Mouse (Mus musculus) heart, adult 8-10 months (tissue): ENCODE measurements around the gene Nfil3. TPM values are rescaled to one million over a fixed set of nuclear protein-coding genes. Genes with fewer than 3 reads are reported as not detected.

Source experiments
- DNase-seq: peaks from one replicate; pipeline ENCODE4 v3.0.0; 2022; ENCODE audit warnings: low spot score
- total RNA-seq, 4 experiments: library from RNA; stranded (reverse); gene quantifications; 2 replicates each; pipeline ENCODE4 v1.2.4; 2022

The Nfil3 gene
- total RNA-seq, result 10 to 100 TPM; 11.5 to 23.7 (median 13.9) TPM

- DNase-seq, result peak; percentile 76
These were observed at the start of gene Nfil3 for GRCm38 (mm10) chr13:52980951-52981421. Gene Nfil3, minus strand, starts transcription at chr13:52981073.

DNA sequence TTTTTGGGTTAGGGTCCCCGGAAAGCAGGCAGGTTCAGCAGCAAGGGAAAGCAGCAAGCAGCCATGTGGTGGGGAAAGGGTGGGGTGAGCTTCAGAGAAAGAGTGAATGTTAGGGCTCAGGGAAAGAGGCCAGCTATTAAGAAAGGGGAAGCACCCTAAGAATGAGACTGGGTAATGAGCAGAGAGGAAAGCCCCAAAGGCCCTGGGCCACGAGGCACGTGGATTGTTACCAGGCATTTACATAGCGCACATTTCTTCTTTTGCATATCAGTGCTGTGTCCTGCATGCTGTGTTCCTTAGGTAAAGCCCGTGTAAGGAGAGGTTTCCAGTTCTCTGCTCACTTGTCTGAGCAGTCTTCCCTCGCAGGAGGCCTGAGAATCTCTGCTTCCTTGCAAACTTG lies 43.4 kb upstream of the Nfil3 start:
- DNase-seq, result no peak

- DNase-seq, result no peak
These were observed 39.4 kb upstream of the Nfil3 start for GRCm38 (mm10) chr13:53020282-53020681.

GRCm38 (mm10) chr13:53019532-53019931 lies 38.7 kb upstream of the Nfil3 start:
- no peak for DNase-seq

GRCm38 (mm10) chr13:53018976-53019375 lies 38.1 kb upstream of the Nfil3 start:
- DNase-seq, result no peak

- DNase-seq, result no peak
These were observed 37.1 kb upstream of the Nfil3 start for GRCm38 (mm10) chr13:53017983-53018382.

GRCm38 (mm10) chr13:53017117-53017516 lies 36.2 kb upstream of the Nfil3 start:
- no peak for DNase-seq

GRCm38 (mm10) chr13:53011426-53011825 lies 30.6 kb upstream of the Nfil3 start:
- no peak for DNase-seq

- peak; percentile 68 for DNase-seq
These were observed 27.8 kb upstream of the Nfil3 start for GRCm38 (mm10) chr13:53008489-53009184.

GRCm38 (mm10) chr13:53007781-53008180 lies 26.9 kb upstream of the Nfil3 start:
- no peak for DNase-seq

DNA sequence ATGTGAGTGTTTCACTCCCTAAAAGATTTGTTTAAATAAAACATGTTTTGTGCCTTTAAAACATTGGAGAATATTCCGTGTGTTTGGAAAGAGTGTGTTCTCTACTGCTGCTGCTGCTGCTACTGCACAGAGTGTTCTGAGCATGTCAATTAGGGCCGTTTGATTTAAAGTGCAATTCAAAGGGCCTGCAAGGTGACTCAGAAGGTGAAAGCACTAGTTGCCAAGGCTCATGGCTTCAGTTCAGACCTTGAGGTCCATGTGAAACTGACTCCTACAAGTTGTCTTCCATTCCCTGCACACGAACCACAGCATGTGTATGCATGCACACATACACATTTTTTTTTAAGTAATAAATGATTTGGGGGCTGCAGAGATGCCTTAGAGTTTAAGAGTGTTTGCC lies 22.4 kb upstream of the Nfil3 start:
- DNase-seq, result no peak

DNA sequence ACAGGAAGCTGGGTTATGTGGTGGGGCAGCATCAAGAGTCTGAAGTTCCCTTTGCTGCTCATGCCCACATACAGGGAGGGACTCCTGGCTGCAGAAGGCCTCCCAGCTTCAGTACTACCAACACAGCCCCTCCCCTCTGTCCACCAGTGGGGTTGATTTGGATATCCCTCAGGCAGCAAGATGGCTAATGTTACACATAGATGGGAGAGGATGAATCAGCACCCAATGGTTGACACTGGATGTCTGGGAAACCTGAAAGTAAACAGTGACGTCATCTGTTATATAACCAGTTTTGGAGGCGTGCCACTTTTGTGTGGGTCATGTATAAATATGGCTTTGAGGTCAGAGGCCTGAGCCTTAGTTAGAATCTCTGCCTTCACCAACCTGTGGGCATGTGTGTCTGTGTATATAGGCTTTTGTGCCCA lies 20.6 kb upstream of the Nfil3 start:
- peak; percentile 35 for DNase-seq

DNA sequence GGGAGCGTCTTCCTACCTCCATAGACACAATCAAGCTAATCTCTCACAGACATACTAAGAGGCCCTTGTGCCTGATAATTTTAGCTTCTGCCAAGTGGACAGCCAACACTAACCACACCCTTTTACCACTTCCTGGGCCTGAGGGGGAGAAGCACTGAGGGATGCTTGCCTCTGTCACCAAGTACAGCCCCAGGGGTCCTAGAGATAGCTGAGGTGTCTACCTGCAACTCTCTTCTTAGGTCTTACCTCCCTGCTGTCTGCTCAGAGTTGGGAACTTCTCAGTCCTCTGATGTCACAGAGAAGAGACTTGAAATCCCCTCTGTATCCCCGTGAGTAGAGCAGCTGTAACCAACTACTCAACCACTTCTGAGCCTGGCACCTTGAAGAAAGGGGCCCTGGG lies 19.6 kb upstream of the Nfil3 start:
- no peak for DNase-seq

DNA sequence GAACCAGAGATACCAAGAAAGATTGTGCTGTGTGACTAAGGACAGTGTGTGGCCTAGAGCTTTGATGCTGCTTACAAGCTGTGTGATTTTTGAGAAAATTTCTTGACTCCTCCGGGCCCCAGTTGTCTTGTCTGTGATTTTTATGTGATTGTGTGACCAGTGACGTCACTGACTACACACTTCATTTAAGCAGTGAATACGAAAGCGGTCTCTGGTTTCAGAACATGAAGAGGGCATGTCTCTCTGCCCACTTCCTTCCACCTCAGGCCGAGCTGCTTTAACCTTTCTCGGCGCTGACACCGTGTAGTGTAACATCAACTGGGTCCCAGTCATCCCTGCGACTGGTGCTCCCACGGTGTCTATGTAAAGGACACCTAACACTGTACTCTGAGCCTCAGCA lies 17.7 kb upstream of the Nfil3 start:
- DNase-seq, result no peak

GRCm38 (mm10) chr13:52997806-52998205 lies 16.9 kb upstream of the Nfil3 start:
- DNase-seq, result no peak

- no peak for DNase-seq
These were observed 15.3 kb upstream of the Nfil3 start for GRCm38 (mm10) chr13:52996201-52996600.

GRCm38 (mm10) chr13:52994197-52994881 lies 13.5 kb upstream of the Nfil3 start:
- no peak for DNase-seq

GRCm38 (mm10) chr13:52990139-52990538 lies 9.3 kb upstream of the Nfil3 start:
- DNase-seq, result no peak

DNA sequence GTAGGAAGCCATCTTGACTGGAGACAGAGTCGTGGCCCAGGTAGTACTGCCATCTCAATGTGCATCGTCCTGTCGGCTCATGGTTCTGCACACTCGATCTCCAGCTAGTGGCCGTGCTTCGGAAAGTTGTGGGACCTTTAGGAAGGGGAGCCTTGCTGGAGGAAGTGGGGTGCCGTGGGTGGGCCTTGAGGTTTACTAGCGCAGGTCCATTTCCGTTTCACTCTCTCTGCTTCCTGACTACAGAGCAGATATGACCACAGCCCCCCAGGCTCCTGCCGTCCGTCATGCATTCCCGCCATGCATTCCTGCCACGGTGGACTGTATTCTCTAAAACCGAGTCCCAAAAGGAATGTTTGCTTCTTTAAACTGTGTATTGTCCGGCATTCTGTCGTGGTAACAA lies 8.1 kb upstream of the Nfil3 start:
- DNase-seq, result no peak

DNA sequence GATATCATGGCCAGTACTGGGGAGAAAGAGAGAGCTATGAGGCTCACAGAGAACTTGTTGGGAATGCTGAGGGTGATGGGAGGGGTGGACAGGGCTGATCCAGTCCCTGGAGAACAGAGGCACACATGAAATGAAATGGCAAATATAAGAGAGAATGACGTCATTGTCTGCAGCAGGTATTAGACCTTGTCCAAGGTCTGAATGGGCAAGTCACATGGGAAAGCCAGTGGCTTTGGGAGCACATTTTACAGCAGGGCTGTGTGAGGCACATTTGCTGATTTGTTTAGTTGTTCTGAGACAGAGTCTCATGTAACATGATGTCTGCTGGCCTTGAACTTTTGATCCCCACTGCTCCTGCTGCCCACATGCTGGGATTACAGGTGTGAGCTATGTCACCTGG lies 7.0 kb upstream of the Nfil3 start:
- DNase-seq, result no peak

GRCm38 (mm10) chr13:52986215-52986780 lies 5.4 kb upstream of the Nfil3 start:
- DNase-seq, result no peak

GRCm38 (mm10) chr13:52985508-52986214 lies 4.8 kb upstream of the Nfil3 start:
- DNase-seq, result no peak
